Mouse (Mus musculus) megakaryocyte, embryonic 14.5 days (primary cell): ENCODE results near the gene Kcnc3.

Source experiments
- FLI1 ChIP-seq: IDR thresholded peaks from 2 replicates; pipeline ENCODE4 v1.6.1; 2012; ENCODE audit warnings: low read length, inconsistent platforms, mixed read lengths
- GATA1 ChIP-seq: IDR thresholded peaks from 3 replicates; pipeline ENCODE4 v1.6.1; 2012; ENCODE audit warnings: mixed read lengths, low read length, inconsistent platforms, borderline replicate concordance

- TF ChIP-seq GATA1 (no peak), FLI1 (no peak)
Observed at GRCm38 (mm10) chr7:44633407-44633806, 42.9 kb downstream of the Kcnc3 start.
